Mouse (Mus musculus) embryonic fibroblast, embryonic 13.5 days (primary cell): ENCODE results near the gene Casz1.

Experiments
- CTCF ChIP-seq: IDR thresholded peaks from 2 replicates; pipeline ENCODE4 v1.5.1; 2011; ENCODE audit warnings: mild to moderate bottlenecking, control low read depth, low read length, moderate library complexity, borderline replicate concordance; ENCODE audit not compliant: insufficient read depth
- POLR2A ChIP-seq: IDR thresholded peaks from 2 replicates; pipeline ENCODE4 v1.6.1; 2011; ENCODE audit warnings: low read depth, mild to moderate bottlenecking, control low read depth, low read length, moderate library complexity

DNA sequence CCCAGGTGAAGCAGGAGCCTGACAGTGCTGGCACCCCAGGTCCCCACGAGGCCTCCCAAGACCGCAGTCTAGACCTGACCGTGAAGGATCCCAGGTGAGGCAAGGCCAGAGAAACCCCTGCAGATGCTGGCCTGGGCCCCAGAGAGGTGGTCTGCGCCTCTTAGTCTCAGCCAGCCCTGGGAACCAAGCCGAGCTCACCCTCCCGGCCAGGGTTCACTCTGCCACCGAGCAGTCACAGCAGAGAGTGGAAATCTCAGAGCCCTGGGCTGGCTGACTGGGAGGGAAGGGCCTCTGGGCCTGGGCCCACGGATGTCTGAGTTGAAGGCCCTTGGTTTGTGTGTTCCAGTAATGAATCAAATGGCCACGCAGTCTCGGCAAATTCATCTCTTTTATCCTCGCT lies 137.1 kb downstream of the Casz1 start:
- TF ChIP-seq CTCF: no peak
- TF ChIP-seq POLR2A: no peak
